Mouse (Mus musculus) lung, postnatal 0 days (tissue): ENCODE measurements around the gene Ptafr. TPM values are rescaled to one million over a fixed set of nuclear protein-coding genes. Genes with fewer than 3 reads are reported as not detected.
A peak's percentile ranks its signal among the peaks of the same experiment; 100 is the strongest.
"Not testable (repeated sequence)": the region's sequence is repeated elsewhere in the genome, so short reads cannot be mapped to it uniquely, and the experiment has no call there.

Experiments used
- ATAC-seq: fragments of 200-750 bp; cut with Nextera tagmentation; 2 replicates; pipeline ENCODE4 v1.8.0; 2017; ENCODE audit warnings: moderate library complexity
- DNase-seq: peaks from one replicate; pipeline ENCODE4 v3.0.0-alpha.2; 2016; ENCODE audit warnings: low spot score
- H3K27ac ChIP-seq: fragments of 300-500 bp; sonication (generic); 2 replicates; pipeline ENCODE4 v1.5.1; 2014; ENCODE audit warnings: antibody characterized with exemption, mild to moderate bottlenecking, low read length, mixed read lengths
- H3K27me3 ChIP-seq: fragments of 300-500 bp; sonication (generic); replicated peaks from 2 replicates; pipeline ENCODE4 v1.6.1; 2014; ENCODE audit warnings: low read length, mixed read lengths; ENCODE audit not compliant: insufficient read depth
- H3K36me3 ChIP-seq: fragments of 300-500 bp; sonication (generic); 2 replicates; pipeline ENCODE4 v1.6.1; 2014; ENCODE audit warnings: low read length, mixed read lengths; ENCODE audit not compliant: insufficient read depth
- H3K4me1 ChIP-seq: fragments of 300-500 bp; sonication (generic); 2 replicates; pipeline ENCODE4 v1.6.1; 2014; ENCODE audit warnings: antibody characterized with exemption, low read depth, low read length, mixed read lengths; ENCODE audit not compliant: insufficient read depth
- H3K4me2 ChIP-seq: fragments of 300-500 bp; sonication (generic); replicated peaks from 2 replicates; pipeline ENCODE4 v1.6.1; 2014; ENCODE audit warnings: low read depth, mild to moderate bottlenecking, low read length, moderate library complexity, mixed read lengths
- H3K4me3 ChIP-seq: fragments of 300-500 bp; sonication (generic); 2 replicates; pipeline ENCODE4 v1.5.1; 2014; ENCODE audit warnings: low read depth, low read length
- H3K9ac ChIP-seq: fragments of 300-500 bp; sonication (generic); replicated peaks from 2 replicates; pipeline ENCODE4 v1.6.1; 2014; ENCODE audit warnings: low read depth, mild to moderate bottlenecking
- H3K9me3 ChIP-seq: fragments of 300-500 bp; sonication (generic); 2 replicates; pipeline ENCODE4 v1.6.1; 2016; ENCODE audit warnings: low read length, mixed read lengths
- CTCF ChIP-seq: IDR thresholded peaks from 2 replicates; pipeline ENCODE4 v1.5.1; 2016; ENCODE audit warnings: antibody characterized with exemption, mild to moderate bottlenecking
- EP300 ChIP-seq: IDR thresholded peaks from 2 replicates; pipeline ENCODE4 v1.6.1; 2016; ENCODE audit warnings: antibody characterized with exemption, mild to moderate bottlenecking, control low read depth
- WGBS: fragments of 180-500 bp; shearing (Covaris S2); extraction: QIAGEN DNeasy Blood & Tissue Kit; methylation state at CpG from one replicate; pipeline ENCODE4 v1.1.7; 2014; 5-methylcytosine and 5-hydroxymethylcytosine counted together
- polyA plus RNA-seq: library from polyadenylated mRNA; unstranded; fragments of >200 nt; fragmentation: Nextera tagmentation; extraction: Ambion mirVana; gene quantifications from 2 replicates; pipeline ENCODE4 v1.2.1, GENCODE M21; 2015

Ptafr gene
- polyA plus RNA-seq, 1 experiment from 2014 or later = 2.1 TPM

GRCm38 (mm10) chr4:132588512-132588911, 24.6 kb downstream of the Ptafr start:
- ATAC-seq (no peak), DNase-seq (peak; percentile 41)
- Histone ChIP-seq H3K36me3 (no peaks in the 10 kb centered on the region), H3K27me3 (no peaks in the 10 kb centered on the region), H3K4me3 (no peak overlapping the region), H3K9ac (no peak overlapping the region), H3K9me3 (no peaks in the 10 kb centered on the region), H3K4me1 (no peaks in the 10 kb centered on the region), H3K27ac (no peak overlapping the region), H3K4me2 (no peak overlapping the region)
- 59% methylated on average over 3 of the region's 3 CpGs for WGBS
- TF ChIP-seq CTCF (no peak), EP300 (no peak)

- 66% methylated on average over 10 of the region's 10 CpGs for WGBS
Observed at GRCm38 (mm10) chr4:132590642-132591041, 26.8 kb downstream of the Ptafr start.

GRCm38 (mm10) chr4:132592958-132593357, 29.1 kb downstream of the Ptafr start:
- no peaks in the 10 kb centered on the region for H3K27me3 ChIP-seq
- H3K36me3 ChIP-seq = no peaks in the 10 kb centered on the region
- H3K9me3 ChIP-seq = no peaks in the 10 kb centered on the region
- DNase-seq (peak; percentile 50), ATAC-seq (no peak)
- H3K4me2 ChIP-seq = no peak overlapping the region
- H3K9ac ChIP-seq = no peak overlapping the region
- WGBS = 86% methylated on average over 9 of the region's 9 CpGs
- no peak overlapping the region for H3K4me3 ChIP-seq
- no peaks in the 10 kb centered on the region for H3K4me1 ChIP-seq
- H3K27ac ChIP-seq = no peak overlapping the region
- no peak for TF ChIP-seq CTCF

More at GRCm38 (mm10) chr4:132590642-132591041, 26.8 kb downstream of the Ptafr start:
- no peak overlapping the region for H3K4me2 ChIP-seq
- no peaks in the 10 kb centered on the region for H3K4me1 ChIP-seq
- DNase-seq = no peak
- ATAC-seq = no peak
- H3K27ac ChIP-seq = no peak overlapping the region
- no peaks in the 10 kb centered on the region for H3K9me3 ChIP-seq
- no peaks in the 10 kb centered on the region for H3K36me3 ChIP-seq
- TF ChIP-seq EP300 (no peak), CTCF (no peak)
- no peak overlapping the region for H3K4me3 ChIP-seq
- no peaks in the 10 kb centered on the region for H3K27me3 ChIP-seq
- no peak overlapping the region for H3K9ac ChIP-seq

GRCm38 (mm10) chr4:132594191-132594590, 30.3 kb downstream of the Ptafr start:
- H3K9me3 ChIP-seq = no peaks in the 10 kb centered on the region
- ATAC-seq (no peak), DNase-seq (no peak)
- no peak overlapping the region for H3K27ac ChIP-seq
- H3K9ac ChIP-seq = no peak overlapping the region
- H3K4me1 ChIP-seq = no peaks in the 10 kb centered on the region
- no peaks in the 10 kb centered on the region for H3K36me3 ChIP-seq
- H3K4me3 ChIP-seq = no peak overlapping the region
- no peak for TF ChIP-seq CTCF
- no peak for TF ChIP-seq EP300
- 32% methylated on average over 4 of the region's 4 CpGs for WGBS
- H3K4me2 ChIP-seq = no peak overlapping the region
- H3K27me3 ChIP-seq = no peaks in the 10 kb centered on the region

- Histone ChIP-seq H3K4me1 (no peaks in the 10 kb centered on the region), H3K9me3 (no peaks in the 10 kb centered on the region), H3K27me3 (no peaks in the 10 kb centered on the region), H3K9ac (no peak overlapping the region), H3K4me3 (no peak overlapping the region), H3K27ac (no peak overlapping the region), H3K4me2 (no peak overlapping the region), H3K36me3 (no peaks in the 10 kb centered on the region)
- no peak for ATAC-seq
- WGBS = 79% methylated on average over 2 of the region's 2 CpGs
- DNase-seq = no peak
- TF ChIP-seq EP300 (no peak), CTCF (no peak)
Observed at GRCm38 (mm10) chr4:132598861-132599260, 35.0 kb downstream of the Ptafr start.

- no peaks in the 10 kb centered on the region for H3K4me1 ChIP-seq
- WGBS = 71% methylated on average over 3 of the region's 3 CpGs
- DNase-seq (no peak), ATAC-seq (no peak)
- no peak for TF ChIP-seq CTCF
- no peak for TF ChIP-seq EP300
- H3K4me3 ChIP-seq = no peak overlapping the region
- no peaks in the 10 kb centered on the region for H3K9me3 ChIP-seq
- H3K27ac ChIP-seq = no peak overlapping the region
- no peak overlapping the region for H3K9ac ChIP-seq
- no peaks in the 10 kb centered on the region for H3K27me3 ChIP-seq
- H3K36me3 ChIP-seq = no peaks in the 10 kb centered on the region
- H3K4me2 ChIP-seq = no peak overlapping the region
Observed at GRCm38 (mm10) chr4:132599764-132600163, 35.9 kb downstream of the Ptafr start.

GRCm38 (mm10) chr4:132600465-132600864, 36.6 kb downstream of the Ptafr start:
- Histone ChIP-seq H3K27ac (no peak overlapping the region), H3K9ac (no peak overlapping the region), H3K4me3 (no peak overlapping the region), H3K9me3 (no peaks in the 10 kb centered on the region), H3K36me3 (no peaks in the 10 kb centered on the region), H3K27me3 (no peaks in the 10 kb centered on the region), H3K4me2 (no peak overlapping the region), H3K4me1 (no peaks in the 10 kb centered on the region)
- 77% methylated on average over 6 of the region's 6 CpGs for WGBS
- ATAC-seq (no peak), DNase-seq (no peak)
- no peak for TF ChIP-seq CTCF
- no peak for TF ChIP-seq EP300

GRCm38 (mm10) chr4:132601242-132601641, 37.4 kb downstream of the Ptafr start:
- 84% methylated on average over 4 of the region's 5 CpGs for WGBS
- not testable (repeated sequence) for H3K9ac ChIP-seq, ATAC-seq

More at GRCm38 (mm10) chr4:132601242-132601641, 37.4 kb downstream of the Ptafr start:
- H3K4me2 ChIP-seq, H3K4me3 ChIP-seq, H3K9me3 ChIP-seq, H3K27me3 ChIP-seq, H3K27ac ChIP-seq, H3K4me1 ChIP-seq, DNase-seq, H3K36me3 ChIP-seq: not testable (repeated sequence)
